Mouse (Mus musculus): ENCODE measurements around the gene Hes7.

Hes7 gene

GRCm38 (mm10) chr11:69120221-69121000 lies at the start of gene Hes7:
Hes7 (plus strand) TSS chr11:69120404.
- DNase-seq (ENCODE audit: low read depth, low spot score): no peak

GRCm38 (mm10) chr11:69070590-69071222 lies 49.5 kb upstream of the Hes7 start, which contains the start of gene Tmem107:
Tmem107 (plus strand) TSS chr11:69070806.
- peak; percentile 81 for DNase-seq (ENCODE audit: low read depth, low spot score)

DNA sequence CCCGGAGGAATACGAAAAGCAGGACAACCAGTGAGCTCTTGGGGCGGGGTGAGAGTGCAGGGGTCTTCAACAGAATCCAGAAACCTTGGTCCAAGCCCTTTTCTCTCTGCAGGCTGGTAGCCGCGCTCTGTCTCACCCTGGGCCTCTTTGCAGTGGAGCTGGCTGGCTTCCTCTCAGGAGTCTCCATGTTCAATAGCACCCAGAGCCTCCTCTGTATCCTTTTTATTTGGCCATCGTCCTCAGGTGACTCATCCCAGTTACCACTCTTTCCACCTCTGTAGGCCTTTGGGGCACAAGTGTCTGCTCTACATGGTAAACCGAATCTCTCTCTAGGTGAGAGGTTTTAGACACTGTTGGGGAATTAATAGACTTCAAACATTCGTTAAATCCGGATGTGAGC lies 48.9 kb upstream of the Hes7 start:
- no peak for DNase-seq (ENCODE audit: low read depth, low spot score)

GRCm38 (mm10) chr11:69072234-69072633 lies 48.0 kb upstream of the Hes7 start:
- no peak for DNase-seq (ENCODE audit: low read depth, low spot score)

GRCm38 (mm10) chr11:69072666-69073064 lies 47.5 kb upstream of the Hes7 start:
- DNase-seq (ENCODE audit: low read depth, low spot score): no peak

DNA sequence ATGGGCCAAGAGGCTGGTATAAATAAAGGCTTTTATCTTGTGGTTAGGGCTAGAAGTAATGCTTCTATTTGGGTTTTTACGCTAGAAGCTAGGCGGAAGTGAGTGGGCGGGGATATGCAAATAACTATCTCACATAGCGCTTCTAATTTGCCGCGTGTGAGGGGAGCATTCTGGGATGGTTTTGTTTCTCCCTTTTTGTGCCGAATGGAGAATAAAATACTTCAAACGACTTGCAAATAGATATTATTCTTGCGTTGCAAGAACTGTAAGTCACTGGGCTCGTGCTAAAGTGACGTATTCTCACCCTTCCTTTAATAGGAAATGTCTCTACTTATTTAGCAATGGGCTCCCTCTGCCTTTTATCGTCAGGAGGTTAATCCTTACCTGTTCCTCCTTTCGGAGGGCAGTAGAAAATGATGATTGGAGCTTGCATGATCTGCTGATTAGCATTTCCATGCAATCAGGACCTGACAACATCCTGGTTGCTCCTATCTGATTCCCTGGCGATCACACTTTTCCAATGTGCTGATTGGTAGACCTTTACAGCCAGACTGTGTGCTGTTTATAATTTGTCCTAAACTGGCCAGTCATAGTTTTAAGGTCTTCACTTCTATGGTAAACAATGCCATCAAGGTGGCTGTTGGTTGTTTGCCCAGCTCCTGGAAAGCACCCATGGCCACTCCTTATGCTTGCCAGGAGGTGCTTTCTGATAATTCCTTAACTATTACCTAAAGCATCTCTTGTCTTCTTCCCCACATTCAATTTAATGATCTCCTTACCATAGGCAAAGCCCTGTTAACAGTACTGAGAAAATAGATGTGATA lies 46.9 kb upstream of the Hes7 start:
- peak; percentile 87 for DNase-seq (ENCODE audit: low read depth, low spot score)

DNA sequence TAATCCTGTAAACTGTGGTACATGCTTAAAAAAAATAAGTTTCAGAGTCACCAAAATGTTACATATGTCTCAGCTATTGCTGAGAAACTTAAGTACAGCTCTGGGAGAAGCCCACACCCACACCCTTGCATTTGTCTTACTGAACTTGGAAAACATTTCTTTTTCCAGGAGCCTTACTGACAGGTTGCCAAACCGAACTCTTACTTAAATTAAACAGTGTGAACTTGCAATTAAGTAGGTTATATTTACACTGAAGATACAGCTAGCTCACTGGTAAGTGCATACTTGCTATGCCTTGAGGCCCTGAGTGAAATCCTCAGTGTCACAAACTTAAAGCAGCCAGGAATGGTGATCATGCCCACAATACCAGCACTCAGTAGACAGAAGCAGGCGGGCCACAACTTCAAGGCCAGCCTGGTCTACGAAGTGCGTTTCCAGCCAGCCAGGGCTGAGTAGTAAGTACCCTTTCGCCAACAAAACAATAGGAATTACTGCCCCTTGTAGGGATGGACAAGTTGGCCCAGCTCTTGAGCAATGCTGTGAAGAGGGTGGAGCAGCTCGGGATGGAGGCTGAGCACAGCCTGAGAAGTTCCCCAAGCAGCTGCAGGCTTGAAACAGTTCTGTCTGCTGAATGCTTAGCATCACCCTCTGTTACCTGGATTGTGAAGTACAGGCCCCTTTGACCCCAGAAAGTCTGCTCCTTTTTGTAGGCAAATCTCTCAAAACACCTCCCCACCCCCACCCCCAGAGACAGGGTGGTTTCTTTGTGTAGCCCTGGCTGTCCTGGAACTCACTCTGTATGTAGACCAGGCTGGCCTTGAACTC lies 46.0 kb upstream of the Hes7 start:
- no peak for DNase-seq (ENCODE audit: low read depth, low spot score)

DNA sequence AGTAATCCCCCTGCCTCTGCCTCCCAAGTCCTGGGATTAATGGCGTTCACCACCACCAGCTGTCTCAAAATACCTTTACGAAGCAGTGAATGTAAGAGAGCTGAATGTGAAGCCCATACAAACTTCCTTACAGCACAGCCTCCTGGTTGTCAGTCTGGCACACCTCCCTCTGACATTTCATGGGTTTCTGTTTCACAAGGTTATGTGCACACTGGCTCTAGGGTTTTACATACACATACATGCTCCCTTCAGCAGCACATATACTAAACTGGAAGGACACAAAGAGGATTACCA lies 45.5 kb upstream of the Hes7 start:
- no peak for DNase-seq (ENCODE audit: low read depth, low spot score)

- DNase-seq (ENCODE audit: low read depth, low spot score): no peak
These were observed 44.3 kb upstream of the Hes7 start for GRCm38 (mm10) chr11:69075764-69076479.

DNA sequence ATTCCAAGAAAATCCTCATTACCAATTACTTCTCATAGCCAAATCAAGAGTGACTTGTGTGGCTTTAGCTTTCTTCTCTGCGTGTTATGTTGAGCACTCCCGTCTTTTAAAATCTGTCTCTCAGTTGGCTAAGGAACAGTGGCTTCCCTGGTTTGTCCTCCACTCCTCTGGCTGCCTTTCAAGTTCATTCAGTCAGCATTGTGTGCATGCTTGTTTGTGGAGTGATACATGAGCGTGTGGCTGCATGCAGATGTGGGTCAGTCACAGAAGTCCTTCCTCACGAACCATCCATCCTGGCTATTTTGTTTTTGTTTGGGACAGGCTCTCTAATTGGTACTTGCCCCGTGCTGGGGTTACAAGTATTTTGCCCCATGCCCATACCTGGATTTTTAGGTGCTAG lies 43.6 kb upstream of the Hes7 start:
- DNase-seq (ENCODE audit: low read depth, low spot score): no peak

GRCm38 (mm10) chr11:69077316-69077715 lies 42.9 kb upstream of the Hes7 start:
- no peak for DNase-seq (ENCODE audit: low read depth, low spot score)

GRCm38 (mm10) chr11:69078041-69078440 lies 42.2 kb upstream of the Hes7 start:
- no peak for DNase-seq (ENCODE audit: low read depth, low spot score)

GRCm38 (mm10) chr11:69078805-69079438 lies 41.3 kb upstream of the Hes7 start:
- DNase-seq (ENCODE audit: low read depth, low spot score): no peak

DNA sequence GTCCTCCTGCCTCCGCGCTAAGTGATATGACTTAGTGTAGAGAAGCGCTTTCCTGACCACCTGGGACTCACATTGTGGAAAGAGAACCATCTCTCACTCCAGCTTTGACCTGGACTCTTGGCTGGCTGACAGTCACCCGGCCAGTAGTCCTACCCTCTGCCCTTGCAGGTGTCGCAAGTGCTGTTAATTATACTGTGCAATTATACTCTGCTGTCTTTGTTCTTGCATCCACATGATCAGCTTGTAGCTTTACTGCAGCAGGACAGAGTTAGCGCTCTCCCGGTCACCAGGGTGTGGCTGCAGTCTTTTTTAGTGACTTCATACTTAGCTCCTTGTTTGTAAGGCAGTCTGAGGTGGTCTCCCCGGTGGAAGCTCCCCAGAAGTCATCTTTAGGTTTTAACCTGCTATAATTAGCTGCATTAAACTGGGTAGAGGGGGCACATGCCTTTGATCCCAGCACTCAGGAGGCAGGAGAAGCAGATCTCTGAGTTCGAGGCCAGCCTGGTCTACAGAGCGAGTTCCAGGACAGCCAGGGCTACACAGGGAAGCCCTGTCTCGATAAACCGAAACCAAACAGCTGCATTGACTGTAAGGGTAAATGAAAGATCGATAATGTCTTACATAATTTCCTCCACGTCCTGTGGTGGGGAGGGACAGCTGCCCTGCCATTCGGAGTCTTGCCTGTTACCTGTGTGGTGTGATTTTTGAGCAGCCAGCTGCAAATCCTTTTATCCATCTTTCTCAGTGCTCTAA lies 39.9 kb upstream of the Hes7 start:
- no peak for DNase-seq (ENCODE audit: low read depth, low spot score)

DNA sequence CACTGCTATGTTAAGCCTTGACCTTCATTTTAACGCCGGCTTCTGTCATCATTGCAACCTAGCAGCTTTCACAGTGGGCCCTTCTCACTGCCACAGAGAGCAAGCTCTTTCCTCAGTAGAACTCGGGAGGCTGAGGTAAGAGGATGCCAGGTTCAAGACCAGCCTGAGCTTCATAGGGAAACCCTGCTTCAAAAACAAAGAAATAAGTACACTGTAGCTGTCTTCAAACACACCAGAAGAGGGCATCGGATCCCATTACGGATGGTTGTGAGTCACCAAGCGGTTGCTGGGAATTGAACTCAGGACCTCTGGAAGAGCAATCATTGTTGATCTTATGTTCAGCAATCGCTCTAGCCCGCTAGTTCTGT lies 39.4 kb upstream of the Hes7 start:
- no peak for DNase-seq (ENCODE audit: low read depth, low spot score)

DNA sequence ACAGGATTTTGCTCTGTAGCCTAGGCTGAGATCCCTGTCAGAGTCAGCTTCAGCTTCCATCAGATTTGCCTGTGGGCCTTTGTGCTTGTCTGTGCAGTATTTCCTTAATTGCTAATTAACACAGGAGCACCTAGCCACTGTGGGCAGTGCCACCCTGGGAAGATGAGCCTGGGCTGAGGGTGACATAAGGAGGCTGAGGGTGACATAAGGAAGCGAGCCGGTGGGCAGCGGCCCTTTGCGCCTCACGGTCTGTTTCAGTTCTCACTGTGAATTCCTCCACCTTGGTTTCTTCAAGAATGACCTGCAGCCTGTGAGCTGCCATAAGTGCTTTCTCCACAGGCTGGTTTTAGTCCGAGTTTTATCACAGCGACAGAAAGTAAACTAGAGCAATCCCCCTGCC lies 38.6 kb upstream of the Hes7 start:
- no peak for DNase-seq (ENCODE audit: low read depth, low spot score)

GRCm38 (mm10) chr11:69085608-69086007 lies 34.6 kb upstream of the Hes7 start:
- DNase-seq (ENCODE audit: low read depth, low spot score): no peak

- DNase-seq (ENCODE audit: low read depth, low spot score): no peak
These were observed 33.8 kb upstream of the Hes7 start for GRCm38 (mm10) chr11:69086390-69086789.

DNA sequence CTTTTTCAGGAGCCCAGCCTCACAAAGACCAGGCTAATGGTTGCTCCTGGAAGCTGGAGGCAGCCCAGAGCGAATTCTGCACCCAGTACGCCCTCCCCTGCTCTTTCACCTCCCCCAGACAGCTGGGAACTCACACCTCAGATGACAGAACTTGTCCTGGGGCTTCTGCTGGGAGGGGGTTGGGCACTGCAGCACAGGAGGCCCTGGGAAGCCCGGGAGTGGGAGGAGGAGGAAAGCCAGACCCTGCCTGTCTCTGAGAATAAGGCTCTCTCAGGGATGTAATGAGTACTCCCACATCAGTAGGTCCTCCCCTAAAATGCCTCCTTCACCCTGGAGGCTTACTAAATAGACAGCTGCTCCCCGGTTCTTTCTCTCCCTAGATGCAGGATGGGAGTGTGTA lies 33.1 kb upstream of the Hes7 start:
- no peak for DNase-seq (ENCODE audit: low read depth, low spot score)

DNA sequence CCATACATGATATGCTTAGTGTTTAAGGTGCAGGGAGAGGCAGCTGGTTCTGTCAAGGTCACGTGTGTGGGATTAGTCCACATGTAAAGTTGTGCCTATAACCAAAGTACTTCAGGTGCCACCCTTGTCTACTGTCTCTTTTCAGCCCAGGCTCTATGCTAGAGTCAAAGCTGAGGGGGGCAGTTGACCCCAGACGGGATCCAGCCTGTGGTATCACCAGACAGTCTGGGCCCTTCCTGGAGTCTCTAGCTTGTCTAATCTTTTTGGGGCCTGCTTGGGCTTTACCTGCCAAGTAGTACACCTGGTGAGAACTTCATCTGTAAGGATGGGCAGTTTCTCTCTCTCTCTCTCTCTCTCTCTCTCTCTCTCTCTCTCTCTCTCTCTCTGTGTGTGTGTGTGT lies 32.6 kb upstream of the Hes7 start:
- DNase-seq (ENCODE audit: low read depth, low spot score): no peak
